Mouse (Mus musculus) MEL (cell line): ENCODE results near the gene Slc41a2.

Experiments
- CHD1 ChIP-seq: IDR thresholded peaks from 2 replicates; pipeline ENCODE4 v1.6.1; 2012; ENCODE audit warnings: low read depth, mild to moderate bottlenecking, inconsistent platforms, low read length, improper control_type of control experiment
- CTCF ChIP-seq, 3 experiments: IDR thresholded peaks in 2 of 3; conservative IDR thresholded peaks in 1 of 3; 2 replicates each; pipeline ENCODE4 v1.5.1; 2011 to 2012; ENCODE audit warnings: low read length in 3 of 3, low read depth in 2 of 3, mild to moderate bottlenecking in 2 of 3, improper control_type of control experiment in 1 of 3, inconsistent platforms in 1 of 3, mixed read lengths in 1 of 3, moderate library complexity in 1 of 3; ENCODE audit not compliant: control insufficient read depth in 1 of 3, insufficient read depth in 1 of 3, poor library complexity in 1 of 3, severe bottlenecking in 1 of 3
- EP300 ChIP-seq, 2 experiments: IDR thresholded peaks; 2 replicates each; pipeline ENCODE4 v1.6.1; 2011; ENCODE audit warnings: improper control_type of control experiment in 2 of 2, low read length in 2 of 2, low read depth in 1 of 2, mild to moderate bottlenecking in 1 of 2
- MEF2A ChIP-seq: IDR thresholded peaks from 2 replicates; pipeline ENCODE4 v1.6.1; 2014; ENCODE audit warnings: low read depth, mild to moderate bottlenecking, inconsistent platforms, low read length, improper control_type of control experiment; ENCODE audit not compliant: poor library complexity, insufficient replicate concordance, severe bottlenecking; ENCODE audit errors: extremely low read depth
- TCF12 ChIP-seq: IDR thresholded peaks from 2 replicates; pipeline ENCODE4 v1.6.1; 2014; ENCODE audit warnings: low read depth, mild to moderate bottlenecking, inconsistent platforms, low read length, improper control_type of control experiment, moderate library complexity
- USF1 ChIP-seq: IDR thresholded peaks from 2 replicates; pipeline ENCODE4 v1.6.1; 2014; ENCODE audit warnings: low read depth, mild to moderate bottlenecking, inconsistent platforms, low read length, improper control_type of control experiment, moderate library complexity
- ZC3H11A ChIP-seq: IDR thresholded peaks from 2 replicates; pipeline ENCODE4 v1.6.1; 2012; ENCODE audit warnings: low read depth, mild to moderate bottlenecking, inconsistent platforms, low read length, improper control_type of control experiment

DNA sequence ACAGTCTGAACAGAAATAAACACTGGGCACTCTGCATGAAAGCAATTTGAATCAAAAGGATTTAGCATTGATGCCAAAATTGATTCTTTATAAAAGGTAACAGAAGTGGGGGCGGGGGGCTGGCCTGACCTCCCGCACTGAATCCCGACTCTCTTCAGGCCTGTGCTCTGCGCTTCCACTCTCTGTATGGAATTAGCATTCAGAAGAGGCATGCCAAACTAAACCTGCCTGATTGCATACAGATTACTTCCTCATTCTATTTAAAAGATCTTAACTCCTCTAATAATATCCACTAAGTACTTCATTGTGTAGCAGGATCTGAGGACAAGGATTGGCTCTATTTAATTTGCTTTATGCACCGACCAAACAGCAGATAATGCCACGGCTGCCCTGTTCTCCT is 16.2 kb downstream of the Slc41a2 start:
- TF ChIP-seq ZC3H11A (no peak), USF1 (no peak), EP300 (IDR thresholded peaks at IDR 0.05; ENCODE audit: low read depth in 1 of 2, low read length in 2 of 2) (no peak), TCF12 (no peak), CTCF (IDR thresholded peaks at IDR 0.05 in 2 of 3, conservative IDR thresholded peaks at IDR 0.05 in 1 of 3; ENCODE audit: control insufficient read depth in 1 of 3, insufficient read depth in 1 of 3, low read depth in 2 of 3, low read length in 3 of 3, poor library complexity in 1 of 3, severe bottlenecking in 1 of 3) (no peak), CHD1 (no peak), MEF2A (no peak)
